Mouse (Mus musculus): ENCODE results near the gene Olfr1134. TPM values are rescaled to one million over a fixed set of nuclear protein-coding genes. Genes with fewer than 3 reads are reported as not detected.

Olfr1134 gene
- polyA plus RNA-seq, 1 experiment from 2014 or later: not detected

Other genes with a start within 250 kb of the Olfr1134 start
- not detected in 2 replicates for gene Olfr1123, start 241.8 kb downstream of the Olfr1134 start, polyA plus RNA-seq (2015; fragmentation: Nextera tagmentation; extraction: Ambion mirVana)
- gene Olfr1124, start 228.2 kb downstream of the Olfr1134 start, polyA plus RNA-seq (2015; fragmentation: Nextera tagmentation; extraction: Ambion mirVana): 0.09 TPM in 1 of 2 replicates, not detected in the other
- not detected in 2 replicates for gene Olfr1126, start 204.5 kb downstream of the Olfr1134 start, polyA plus RNA-seq (2015; fragmentation: Nextera tagmentation; extraction: Ambion mirVana)
- not detected in 2 replicates for gene Pramel7, start 161.4 kb downstream of the Olfr1134 start, polyA plus RNA-seq (2015; fragmentation: Nextera tagmentation; extraction: Ambion mirVana)
- not detected in 2 replicates for gene Pramel6, start 151.9 kb downstream of the Olfr1134 start, polyA plus RNA-seq (2015; fragmentation: Nextera tagmentation; extraction: Ambion mirVana)
- not detected in 2 replicates for gene Olfr153, start 126.7 kb downstream of the Olfr1134 start, polyA plus RNA-seq (2015; fragmentation: Nextera tagmentation; extraction: Ambion mirVana)
- not detected in 2 replicates for gene Olfr1128, start 112.9 kb downstream of the Olfr1134 start, polyA plus RNA-seq (2015; fragmentation: Nextera tagmentation; extraction: Ambion mirVana)
- not detected in 2 replicates for gene Olfr1129, start 84.6 kb downstream of the Olfr1134 start, polyA plus RNA-seq (2015; fragmentation: Nextera tagmentation; extraction: Ambion mirVana)
- not detected in 2 replicates for gene Olfr1130, start 52.2 kb downstream of the Olfr1134 start, polyA plus RNA-seq (2015; fragmentation: Nextera tagmentation; extraction: Ambion mirVana)
- not detected in 2 replicates for gene Olfr1131, start 31.4 kb downstream of the Olfr1134 start, polyA plus RNA-seq (2015; fragmentation: Nextera tagmentation; extraction: Ambion mirVana)
- gene Olfr1132, start 20.9 kb downstream of the Olfr1134 start, polyA plus RNA-seq (2015; fragmentation: Nextera tagmentation; extraction: Ambion mirVana): not detected in 2 replicates
- gene Olfr1133, start 11.1 kb downstream of the Olfr1134 start, polyA plus RNA-seq (2015; fragmentation: Nextera tagmentation; extraction: Ambion mirVana): not detected in 2 replicates
- gene Olfr1135, start 15.2 kb upstream of the Olfr1134 start, polyA plus RNA-seq (2015; fragmentation: Nextera tagmentation; extraction: Ambion mirVana): not detected in 2 replicates
- gene Olfr1136, start 35.5 kb upstream of the Olfr1134 start, polyA plus RNA-seq (2015; fragmentation: Nextera tagmentation; extraction: Ambion mirVana): not detected in 2 replicates
- not detected in 2 replicates for gene Olfr1137, start 54.7 kb upstream of the Olfr1134 start, polyA plus RNA-seq (2015; fragmentation: Nextera tagmentation; extraction: Ambion mirVana)
- gene Olfr1138, start 81.5 kb upstream of the Olfr1134 start, polyA plus RNA-seq (2015; fragmentation: Nextera tagmentation; extraction: Ambion mirVana): not detected in 2 replicates
- not detected in 2 replicates for gene Olfr1140, start 85.3 kb upstream of the Olfr1134 start, polyA plus RNA-seq (2015; fragmentation: Nextera tagmentation; extraction: Ambion mirVana)
- gene Olfr1141, start 95.5 kb upstream of the Olfr1134 start, polyA plus RNA-seq (2015; fragmentation: Nextera tagmentation; extraction: Ambion mirVana): not detected in 2 replicates
- not detected in 2 replicates for gene Olfr152, start 121.0 kb upstream of the Olfr1134 start, polyA plus RNA-seq (2015; fragmentation: Nextera tagmentation; extraction: Ambion mirVana)
- not detected in 2 replicates for gene Olfr1143, start 142.1 kb upstream of the Olfr1134 start, polyA plus RNA-seq (2015; fragmentation: Nextera tagmentation; extraction: Ambion mirVana)
- gene Olfr1145, start 151.4 kb upstream of the Olfr1134 start, polyA plus RNA-seq (2015; fragmentation: Nextera tagmentation; extraction: Ambion mirVana): not detected in 2 replicates
- not detected in 2 replicates for gene Olfr1148, start 172.1 kb upstream of the Olfr1134 start, polyA plus RNA-seq (2015; fragmentation: Nextera tagmentation; extraction: Ambion mirVana)
- gene Olfr1150-ps1, start 185.5 kb upstream of the Olfr1134 start, polyA plus RNA-seq (2015; fragmentation: Nextera tagmentation; extraction: Ambion mirVana): not detected in 2 replicates
- gene Olfr1151, start 197.4 kb upstream of the Olfr1134 start, polyA plus RNA-seq (2015; fragmentation: Nextera tagmentation; extraction: Ambion mirVana): not detected in 2 replicates
- gene Olfr1152, start 208.0 kb upstream of the Olfr1134 start, polyA plus RNA-seq (2015; fragmentation: Nextera tagmentation; extraction: Ambion mirVana): not detected in 2 replicates
- not detected in 2 replicates for gene Olfr1153, start 236.5 kb upstream of the Olfr1134 start, polyA plus RNA-seq (2015; fragmentation: Nextera tagmentation; extraction: Ambion mirVana)
- gene Olfr1154, start 246.7 kb upstream of the Olfr1134 start, polyA plus RNA-seq (2015; fragmentation: Nextera tagmentation; extraction: Ambion mirVana): not detected in 2 replicates